Mouse (Mus musculus) lung, postnatal 0 days (tissue): ENCODE results near the gene Lpp. TPM values are rescaled to one million over a fixed set of nuclear protein-coding genes. Genes with fewer than 3 reads are reported as not detected.

Experiments
- ATAC-seq: fragments of 200-750 bp; cut with Nextera tagmentation; 2 replicates; pipeline ENCODE4 v1.8.0; 2017; ENCODE audit warnings: moderate library complexity
- DNase-seq: peaks from one replicate; pipeline ENCODE4 v3.0.0-alpha.2; 2016; ENCODE audit warnings: low spot score
- H3K27ac ChIP-seq: fragments of 300-500 bp; sonication (generic); 2 replicates; pipeline ENCODE4 v1.5.1; 2014; ENCODE audit warnings: antibody characterized with exemption, mild to moderate bottlenecking, low read length, mixed read lengths
- H3K27me3 ChIP-seq: fragments of 300-500 bp; sonication (generic); replicated peaks from 2 replicates; pipeline ENCODE4 v1.6.1; 2014; ENCODE audit warnings: low read length, mixed read lengths; ENCODE audit not compliant: insufficient read depth
- H3K36me3 ChIP-seq: fragments of 300-500 bp; sonication (generic); 2 replicates; pipeline ENCODE4 v1.6.1; 2014; ENCODE audit warnings: low read length, mixed read lengths; ENCODE audit not compliant: insufficient read depth
- H3K4me1 ChIP-seq: fragments of 300-500 bp; sonication (generic); 2 replicates; pipeline ENCODE4 v1.6.1; 2014; ENCODE audit warnings: antibody characterized with exemption, low read depth, low read length, mixed read lengths; ENCODE audit not compliant: insufficient read depth
- H3K4me2 ChIP-seq: fragments of 300-500 bp; sonication (generic); replicated peaks from 2 replicates; pipeline ENCODE4 v1.6.1; 2014; ENCODE audit warnings: low read depth, mild to moderate bottlenecking, low read length, moderate library complexity, mixed read lengths
- H3K4me3 ChIP-seq: fragments of 300-500 bp; sonication (generic); 2 replicates; pipeline ENCODE4 v1.5.1; 2014; ENCODE audit warnings: low read depth, low read length
- H3K9ac ChIP-seq: fragments of 300-500 bp; sonication (generic); replicated peaks from 2 replicates; pipeline ENCODE4 v1.6.1; 2014; ENCODE audit warnings: low read depth, mild to moderate bottlenecking
- H3K9me3 ChIP-seq: fragments of 300-500 bp; sonication (generic); 2 replicates; pipeline ENCODE4 v1.6.1; 2016; ENCODE audit warnings: low read length, mixed read lengths
- CTCF ChIP-seq: IDR thresholded peaks from 2 replicates; pipeline ENCODE4 v1.5.1; 2016; ENCODE audit warnings: antibody characterized with exemption, mild to moderate bottlenecking
- EP300 ChIP-seq: IDR thresholded peaks from 2 replicates; pipeline ENCODE4 v1.6.1; 2016; ENCODE audit warnings: antibody characterized with exemption, mild to moderate bottlenecking, control low read depth
- WGBS: fragments of 180-500 bp; shearing (Covaris S2); extraction: QIAGEN DNeasy Blood & Tissue Kit; methylation state at CpG from one replicate; pipeline ENCODE4 v1.1.7; 2014; 5-methylcytosine and 5-hydroxymethylcytosine counted together
- microRNA counts: library from miRNA; unstranded; fragments of <30 nt; microRNA quantifications from one replicate; lab custom pipeline; 2015
- microRNA-seq: library from miRNA; unstranded; fragments of <30 nt; microRNA quantifications from one replicate; pipeline ENCODE4, GENCODE M21; 2016
- polyA plus RNA-seq: library from polyadenylated mRNA; unstranded; fragments of >200 nt; fragmentation: Nextera tagmentation; extraction: Ambion mirVana; gene quantifications from 2 replicates; pipeline ENCODE4 v1.2.1, GENCODE M21; 2015

Lpp gene
- polyA plus RNA-seq, 1 experiment from 2014 or later, result 36.8 TPM

DNA sequence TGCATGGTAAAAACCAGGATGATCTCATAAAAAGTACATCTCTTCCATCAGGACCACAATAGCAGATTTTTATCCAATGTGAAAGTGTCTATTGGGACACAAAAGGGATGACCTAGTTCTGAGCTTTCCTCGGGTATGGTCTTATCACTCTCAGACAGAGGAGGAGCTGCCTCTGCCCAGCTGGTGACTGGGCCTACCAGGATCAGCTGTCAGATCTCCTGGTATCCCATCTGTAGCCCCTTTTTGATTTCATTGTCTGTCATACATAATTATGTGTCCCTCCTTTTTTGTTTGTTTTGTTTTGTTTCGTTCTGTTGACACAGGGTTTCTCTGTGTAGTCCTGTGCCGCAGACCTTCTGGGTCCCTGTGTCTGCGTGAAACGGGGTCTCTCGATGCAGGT lies 644.1 kb downstream of the Lpp start:
- Histone ChIP-seq H3K27me3 (no peaks in the 10 kb centered on the region), H3K4me1 (0 out of 2 replicates have a peak, but pooled peaks cover 9% of the 10 kb centered on the region), H3K9me3 (no peaks in the 10 kb centered on the region), H3K36me3 (no peaks in the 10 kb centered on the region), H3K27ac (no peak overlapping the region), H3K9ac (no peak overlapping the region), H3K4me3 (no peak overlapping the region), H3K4me2 (no peak overlapping the region)
- no peak for DNase-seq
- 74% methylated on average over 6 of the region's 6 CpGs for WGBS
- ATAC-seq, result no peak
- TF ChIP-seq EP300, result no peak
- TF ChIP-seq CTCF, result no peak

DNA sequence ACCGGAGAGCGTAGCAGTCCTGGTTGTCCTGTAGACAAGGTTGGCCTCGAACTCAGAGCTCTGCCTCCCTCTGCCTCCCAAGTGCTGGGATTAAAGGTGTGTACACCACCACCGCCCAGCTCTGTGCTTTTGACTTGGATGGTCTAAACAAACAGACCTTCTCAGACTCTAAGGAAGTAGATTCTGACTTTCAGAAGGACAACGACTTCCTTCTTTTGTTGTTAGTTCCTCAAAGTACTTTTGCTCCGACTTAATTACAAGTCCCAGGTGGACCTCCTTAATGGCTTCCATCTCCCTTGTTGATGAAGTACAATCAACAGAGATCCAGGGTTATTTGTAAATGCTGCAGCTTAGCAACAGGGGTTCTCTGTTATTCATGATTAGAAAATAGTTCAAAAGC lies 645.2 kb downstream of the Lpp start:
- no peaks in the 10 kb centered on the region for H3K27me3 ChIP-seq
- no peak overlapping the region for H3K27ac ChIP-seq
- H3K4me2 ChIP-seq, result no peak overlapping the region
- no peak overlapping the region for H3K9ac ChIP-seq
- H3K36me3 ChIP-seq, result no peaks in the 10 kb centered on the region
- no peaks in the 10 kb centered on the region for H3K9me3 ChIP-seq
- 76% methylated on average over 6 of the region's 6 CpGs for WGBS
- ATAC-seq (no peak), DNase-seq (no peak)
- TF ChIP-seq EP300 (no peak), CTCF (no peak)
- no peak overlapping the region for H3K4me3 ChIP-seq
- H3K4me1 ChIP-seq, result 0 out of 2 replicates have a peak, but pooled peaks cover 15% of the 10 kb centered on the region

DNA sequence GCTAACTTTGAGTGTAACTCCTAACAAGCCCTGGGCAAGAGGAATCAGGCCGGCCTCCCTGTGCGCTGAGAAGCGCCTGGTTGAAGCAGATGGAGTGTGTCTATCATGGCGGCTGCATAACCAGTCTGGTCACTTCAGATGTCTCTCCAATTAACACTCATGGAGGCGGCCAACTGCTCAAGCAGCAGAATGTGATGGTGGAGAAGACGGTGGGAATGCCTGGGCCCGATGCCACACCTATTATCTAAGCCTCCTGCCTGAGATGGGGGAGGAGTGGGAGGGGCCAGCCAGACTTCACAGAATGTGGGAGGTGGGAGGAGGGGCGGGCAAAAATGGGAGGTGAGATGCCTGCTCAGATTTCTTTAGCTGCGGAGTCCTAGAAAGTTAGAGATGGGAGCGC lies 646.6 kb downstream of the Lpp start:
- H3K27ac ChIP-seq, result no peak overlapping the region
- no peaks in the 10 kb centered on the region for H3K36me3 ChIP-seq
- DNase-seq (peak; percentile 57), ATAC-seq (peak; percentile 43)
- H3K9me3 ChIP-seq, result no peaks in the 10 kb centered on the region
- TF ChIP-seq EP300, result no peak
- TF ChIP-seq CTCF, result no peak
- H3K4me1 ChIP-seq, result 0 out of 2 replicates have a peak, but pooled peaks cover 15% of the 10 kb centered on the region
- WGBS, result 37% methylated on average over 10 of the region's 10 CpGs
- no peak overlapping the region for H3K4me2 ChIP-seq
- H3K9ac ChIP-seq, result no peak overlapping the region
- H3K27me3 ChIP-seq, result no peaks in the 10 kb centered on the region
- H3K4me3 ChIP-seq, result no peak overlapping the region

- Histone ChIP-seq H3K27me3 (no peaks in the 10 kb centered on the region), H3K36me3 (no peaks in the 10 kb centered on the region), H3K4me1 (0 out of 2 replicates have a peak, but pooled peaks cover 15% of the 10 kb centered on the region), H3K9me3 (no peaks in the 10 kb centered on the region), H3K9ac (no peak overlapping the region), H3K4me2 (no peak overlapping the region), H3K4me3 (no peak overlapping the region), H3K27ac (no peak overlapping the region)
- 81% methylated on average over 8 of the region's 8 CpGs for WGBS
- DNase-seq (peak; percentile 24), ATAC-seq (no peak)
- no peak for TF ChIP-seq EP300
- TF ChIP-seq CTCF, result no peak
Measured at GRCm38 (mm10) chr16:25041165-25041564, 647.9 kb downstream of the Lpp start.

DNA sequence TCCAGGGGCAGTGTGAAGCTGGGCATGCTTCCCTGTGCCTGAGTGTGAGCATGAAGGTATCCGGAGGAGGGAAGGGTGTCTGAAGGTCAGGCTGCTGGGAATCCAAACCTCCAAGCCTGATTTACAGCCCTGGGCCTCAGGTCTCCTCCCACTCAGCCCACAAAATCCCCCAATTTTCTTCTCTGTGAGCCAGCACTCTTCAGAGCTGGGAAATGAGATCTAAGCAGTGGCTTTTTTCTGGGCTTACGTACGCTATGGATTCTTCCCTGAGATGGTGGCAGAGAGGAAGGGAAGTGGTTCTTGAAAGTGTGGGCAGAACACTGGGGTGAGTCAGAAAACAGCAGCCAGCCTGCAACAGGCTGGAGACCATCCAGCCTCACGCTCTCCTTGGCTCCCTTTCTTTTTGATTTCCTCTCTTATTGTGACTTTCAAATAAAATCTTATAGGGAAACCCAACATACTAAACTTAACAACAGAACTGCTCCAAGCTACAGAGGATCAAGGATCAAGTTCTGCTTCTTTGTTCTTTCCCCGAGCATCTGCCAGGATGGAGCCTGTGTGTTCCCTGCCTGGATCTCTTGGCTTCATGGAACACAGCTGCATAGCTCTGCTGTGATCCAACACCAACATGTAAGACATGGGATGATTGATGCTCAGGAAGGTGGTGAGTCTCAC lies 648.7 kb downstream of the Lpp start:
- DNase-seq (peak; percentile 76), ATAC-seq (peak; percentile 63)
- no peaks in the 10 kb centered on the region for H3K36me3 ChIP-seq
- H3K4me1 ChIP-seq, result 0 out of 2 replicates have a peak, but pooled peaks cover 15% of the 10 kb centered on the region
- no peak overlapping the region for H3K9ac ChIP-seq
- no peaks in the 10 kb centered on the region for H3K27me3 ChIP-seq
- H3K4me2 ChIP-seq, result no peak overlapping the region
- WGBS, result 48% methylated on average over 5 of the region's 5 CpGs
- no peak for TF ChIP-seq CTCF
- TF ChIP-seq EP300, result no peak
- H3K27ac ChIP-seq, result 0 out of 2 replicates have a peak overlapping the region, but pooled peaks have one; percentile 38
- H3K9me3 ChIP-seq, result no peaks in the 10 kb centered on the region
- H3K4me3 ChIP-seq, result no peak overlapping the region

MicroRNAs within 50 kb of the gene (microRNA counts, 519-probe panel; counts per million panel counts)
- 5,335 counts per million, percentile 65 among the panel's probes with 10 or more counts for microRNA mmu-miR-28 (lab: Ali Mortazavi, UCI)

Small RNA genes lying within 50 kb of the gene (microRNA-seq; reads per million reads assigned to microRNA genes)
- 1,015 reads per million, percentile 75 among the genes with 10 or more reads in this experiment for gene Mir28a
